In the genomic region with DNA sequence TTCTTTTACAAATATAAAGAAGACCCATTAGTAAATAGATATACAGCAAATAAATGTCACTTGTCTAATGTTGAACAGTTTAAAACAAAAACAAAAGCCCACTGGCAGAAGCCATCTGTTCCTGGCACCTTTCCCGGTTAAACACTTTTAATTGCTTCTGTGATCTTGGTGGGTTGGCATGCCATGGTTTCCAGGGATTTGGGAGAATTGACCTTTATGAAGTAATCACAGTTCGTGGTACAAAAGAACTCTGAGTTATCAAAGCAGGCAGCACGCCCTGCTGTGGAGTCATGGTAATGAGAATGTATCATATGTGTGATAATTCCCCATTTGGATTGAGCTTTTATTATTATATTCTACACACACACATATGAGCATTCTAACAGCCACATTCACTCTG, we compare ENCODE assay signal across 16 mouse cellular contexts.
DNase-seq lines count a peak whose midpoint lies in the region; ATAC-seq and TF ChIP-seq lines count a peak whose summit lies in the region.
"Had no signal": no experiment of that assay in that cellular context is flagged by ENCODE, and none has a peak within 500 bp of the region (broad histone marks: within the 10 kb centered on the region; RNA-seq: fewer than 3 reads in every experiment).

No protein-coding gene starts in this region.

- DNase-seq in midbrain, embryonic 14.5 days: peak; percentile 51
- no peak for DNase-seq in midbrain, embryonic 10.5 days (ENCODE audit: low spot score)
- DNase-seq in cerebellum, adult 2 months: peak; percentile 9 to 31
- DNase-seq in layer of hippocampus, postnatal 36 days: peak; percentile 44 to 53
- no peak for DNase-seq in heart, postnatal 10 days
- DNase-seq in kidney, postnatal 14 days: no peak
- DNase-seq: adrenal gland, postnatal 25 days; heart, adult 2 months; heart, postnatal 4 days; kidney, adult 18-20 months; liver had no signal

- no peaks in the 10 kb centered on the region for H3K27me3 ChIP-seq in midbrain, embryonic 14.5 days (ENCODE audit: control insufficient read depth, insufficient read depth, low read length)
- H3K27me3 ChIP-seq in midbrain, embryonic 10.5 days (ENCODE audit: low read depth, poor library complexity, severe bottlenecking): no peaks in the 10 kb centered on the region
- no peaks in the 10 kb centered on the region for H3K27me3 ChIP-seq in cerebellum, adult 2 months (ENCODE audit: control insufficient read depth, insufficient read depth, low read length)
- no peaks in the 10 kb centered on the region for H3K27me3 ChIP-seq in forebrain, embryonic 15.5 days
- H3K27me3 ChIP-seq: embryonic facial prominence, embryonic 15.5 days; lung, embryonic 15.5 days had no signal

- no peak overlapping the region for H3K9ac ChIP-seq in midbrain, embryonic 14.5 days (replicated peaks; ENCODE audit: low read length)
- no peak overlapping the region for H3K9ac ChIP-seq in forebrain, embryonic 15.5 days (replicated peaks)
- H3K9ac ChIP-seq: embryonic facial prominence, embryonic 15.5 days; lung, embryonic 15.5 days had no signal

- H3K36me3 ChIP-seq in midbrain, embryonic 14.5 days (ENCODE audit: control insufficient read depth, insufficient read depth, low read length): no peaks in the 10 kb centered on the region
- no peaks in the 10 kb centered on the region for H3K36me3 ChIP-seq in midbrain, embryonic 10.5 days
- no peaks in the 10 kb centered on the region for H3K36me3 ChIP-seq in forebrain, embryonic 15.5 days
- H3K36me3 ChIP-seq: embryonic facial prominence, embryonic 15.5 days; lung, embryonic 15.5 days had no signal

- H3K4me2 ChIP-seq in midbrain, embryonic 14.5 days (ENCODE audit: low read length): no peak overlapping the region
- no peak overlapping the region for H3K4me2 ChIP-seq in forebrain, embryonic 15.5 days (replicated peaks)
- H3K4me2 ChIP-seq: embryonic facial prominence, embryonic 15.5 days; lung, embryonic 15.5 days had no signal

- intact Hi-C loops in heart, postnatal 10 days (cut with DNase I): no loop called here

- H3K4me3 ChIP-seq in midbrain, embryonic 14.5 days (replicated peaks; ENCODE audit: low read depth, low read length): no peak overlapping the region
- no peak overlapping the region for H3K4me3 ChIP-seq in midbrain, embryonic 10.5 days
- H3K4me3 ChIP-seq in cerebellum, adult 2 months (replicated peaks; ENCODE audit: insufficient read depth, low read depth, low read length): no peak overlapping the region
- no peak overlapping the region for H3K4me3 ChIP-seq in forebrain, embryonic 15.5 days
- H3K4me3 ChIP-seq: embryonic facial prominence, embryonic 15.5 days; heart, adult 2 months; lung, embryonic 15.5 days had no signal

- no peak for TF ChIP-seq POLR2A in cerebellum, adult 2 months (IDR thresholded peaks at IDR 0.05; ENCODE audit: borderline replicate concordance, insufficient read depth, low read length)

- H3K4me1 ChIP-seq in midbrain, embryonic 14.5 days (ENCODE audit: control insufficient read depth, insufficient read depth, low read length): no peaks in the 10 kb centered on the region
- H3K4me1 ChIP-seq in midbrain, embryonic 10.5 days: no peaks in the 10 kb centered on the region
- H3K4me1 ChIP-seq in cerebellum, adult 2 months (ENCODE audit: control insufficient read depth, insufficient read depth, low read length): no peaks in the 10 kb centered on the region
- H3K4me1 ChIP-seq in forebrain, embryonic 15.5 days: peaks cover 23% of the 10 kb centered on the region
- H3K4me1 ChIP-seq: embryonic facial prominence, embryonic 15.5 days; lung, embryonic 15.5 days had no signal

- H3K27ac ChIP-seq in midbrain, embryonic 14.5 days (replicated peaks; ENCODE audit: low read depth, low read length): no peak overlapping the region
- no peak overlapping the region for H3K27ac ChIP-seq in midbrain, embryonic 10.5 days (replicated peaks)
- H3K27ac ChIP-seq in cerebellum, adult 2 months (ENCODE audit: insufficient read depth, low read length): no peak overlapping the region
- H3K27ac ChIP-seq in forebrain, embryonic 15.5 days (replicated peaks): peak overlapping the region; percentile 50; the same call in 1 of the 2 replicates
- H3K27ac ChIP-seq: embryonic facial prominence, embryonic 15.5 days; heart, adult 2 months; lung, embryonic 15.5 days had no signal

- ATAC-seq in midbrain, embryonic 14.5 days (ENCODE audit: low FRiP score, low TSS enrichment): no peak
- peak; percentile 63 for ATAC-seq in forebrain, embryonic 15.5 days (replicated peaks)
- ATAC-seq: CD4-positive, CD25-positive, alpha-beta regulatory T cell, adult 4 months; Patski had no signal

- no peak for TF ChIP-seq CTCF in cerebellum, adult 2 months (IDR thresholded peaks at IDR 0.05; ENCODE audit: borderline replicate concordance, insufficient read depth, low read depth, low read length)

- 50% methylated on average over 3 of the region's 3 CpGs for WGBS in midbrain, embryonic 14.5 days
- 78% methylated on average over 3 of the region's 3 CpGs for WGBS in midbrain, embryonic 10.5 days
- WGBS in cerebellum, adult 2 months: 15% methylated on average over 3 of the region's 3 CpGs
- WGBS in forebrain, embryonic 15.5 days: 23% methylated on average over 3 of the region's 3 CpGs

- H3K9me3 ChIP-seq in midbrain, embryonic 14.5 days (ENCODE audit: control insufficient read depth, low read length): no peaks in the 10 kb centered on the region
- no peaks in the 10 kb centered on the region for H3K9me3 ChIP-seq in midbrain, embryonic 10.5 days (replicated peaks)
- H3K9me3 ChIP-seq in forebrain, embryonic 15.5 days: no peaks in the 10 kb centered on the region
- H3K9me3 ChIP-seq: embryonic facial prominence, embryonic 15.5 days; lung, embryonic 15.5 days had no signal

Comparison
In these comparisons a context has a peak if more than half of its experiments do, and no peak if none do; other contexts are left out.
1. DNase-seq: peak in midbrain, embryonic 14.5 days (single experiment), cerebellum, adult 2 months (2 of 2) and layer of hippocampus, postnatal 36 days (2 of 2); none in midbrain, embryonic 10.5 days (single experiment), heart, postnatal 10 days (0 of 2) and kidney, postnatal 14 days (single experiment).